Mouse (Mus musculus): ENCODE results near the gene Cys1. TPM values are rescaled to one million over a fixed set of nuclear protein-coding genes. Genes with fewer than 3 reads are reported as not detected.

Cys1 gene
- total and polyA plus RNA-seq, 2 experiments from 2014 or later, result 1.4 to 3.9 TPM

- no peak for DNase-seq (ENCODE audit: low spot score)
- Histone ChIP-seq H3K9ac (replicated peaks; ENCODE audit: low read length) (no peak overlapping the region), H3K36me3 (ENCODE audit: insufficient read depth, low read length) (no peaks in the 10 kb centered on the region), H3K4me3 (ENCODE audit: low read length) (no peak overlapping the region), H3K9me3 (ENCODE audit: low read length) (no peaks in the 10 kb centered on the region), H3K27me3 (ENCODE audit: insufficient read depth, low read length) (no peaks in the 10 kb centered on the region), H3K4me2 (ENCODE audit: low read depth, low read length) (no peak overlapping the region), H3K27ac (no peak overlapping the region), H3K4me1 (ENCODE audit: insufficient read depth, low read length) (no peaks in the 10 kb centered on the region)
- ATAC-seq, result no peak
- WGBS, result 71% methylated on average over 5 of the region's 5 CpGs
- no peak for TF ChIP-seq CTCF (IDR thresholded peaks at IDR 0.05; ENCODE audit: low read depth)
These were observed 33.1 kb upstream of the Cys1 start for GRCm38 (mm10) chr12:24714579-24715255.

- no peak for DNase-seq (ENCODE audit: low spot score)
- no peaks in the 10 kb centered on the region for H3K9me3 ChIP-seq (ENCODE audit: low read length)
- H3K4me3 ChIP-seq (ENCODE audit: low read length), result no peak overlapping the region
- H3K4me1 ChIP-seq (ENCODE audit: insufficient read depth, low read length), result peaks cover 4% of the 10 kb centered on the region; the same call in 1 of the 2 replicates
- no peaks in the 10 kb centered on the region for H3K36me3 ChIP-seq (ENCODE audit: insufficient read depth, low read length)
- no peak overlapping the region for H3K9ac ChIP-seq (replicated peaks; ENCODE audit: low read length)
- no peaks in the 10 kb centered on the region for H3K27me3 ChIP-seq (ENCODE audit: insufficient read depth, low read length)
- TF ChIP-seq CTCF (IDR thresholded peaks at IDR 0.05; ENCODE audit: low read depth), result no peak
- no peak overlapping the region for H3K27ac ChIP-seq
- ATAC-seq, result no peak
- no peak overlapping the region for H3K4me2 ChIP-seq (ENCODE audit: low read depth, low read length)
- WGBS, result 86% methylated on average over 8 of the region's 8 CpGs
These were observed 30.8 kb upstream of the Cys1 start for GRCm38 (mm10) chr12:24712396-24712795.

DNA sequence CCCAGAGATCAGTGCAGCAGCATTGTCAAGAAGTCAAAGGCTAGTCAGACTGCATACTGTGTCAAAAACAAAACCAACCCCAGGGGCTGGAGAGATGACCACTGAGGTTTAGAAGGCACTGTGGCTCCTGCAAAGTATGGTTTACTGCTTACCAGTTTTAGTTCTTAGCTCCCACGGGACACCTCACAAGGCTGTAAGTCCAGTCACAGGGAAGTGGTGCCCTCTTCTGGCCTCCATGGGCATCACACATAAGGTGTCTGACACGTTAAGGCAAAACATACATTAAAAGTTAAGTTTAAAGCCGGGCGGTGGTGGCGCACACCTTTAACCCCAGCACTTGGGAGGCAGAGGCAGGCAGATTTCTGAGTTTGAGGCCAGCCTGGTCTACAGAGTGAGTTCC lies 29.1 kb upstream of the Cys1 start:
- H3K9ac ChIP-seq (replicated peaks; ENCODE audit: low read length), result no peak overlapping the region
- 61% methylated on average over 5 of the region's 5 CpGs for WGBS

GRCm38 (mm10) chr12:24709831-24710508 lies 28.4 kb upstream of the Cys1 start:
- Histone ChIP-seq H3K9me3 (ENCODE audit: low read length) (no peaks in the 10 kb centered on the region), H3K4me3 (ENCODE audit: low read length) (no peak overlapping the region), H3K27ac (peak overlapping the region; percentile 48; the same call in 1 of the 2 replicates), H3K36me3 (ENCODE audit: insufficient read depth, low read length) (no peaks in the 10 kb centered on the region), H3K27me3 (ENCODE audit: insufficient read depth, low read length) (no peaks in the 10 kb centered on the region), H3K9ac (replicated peaks; ENCODE audit: low read length) (no peak overlapping the region), H3K4me2 (ENCODE audit: low read depth, low read length) (peak overlapping the region; percentile 88), H3K4me1 (ENCODE audit: insufficient read depth, low read length) (peaks cover 7% of the 10 kb centered on the region; the same call in 1 of the 2 replicates)
- peak; percentile 76 for TF ChIP-seq CTCF (IDR thresholded peaks at IDR 0.05; ENCODE audit: low read depth)
- ATAC-seq (peak; percentile 41; the same call in 1 of the 2 replicates), DNase-seq (ENCODE audit: low spot score) (peak; percentile 93)
- 26% methylated on average over 5 of the region's 5 CpGs for WGBS

More for the DNA sequence above, 29.1 kb upstream of the Cys1 start:
- Histone ChIP-seq H3K27me3 (ENCODE audit: insufficient read depth, low read length) (no peaks in the 10 kb centered on the region), H3K4me2 (ENCODE audit: low read depth, low read length) (no peak overlapping the region), H3K36me3 (ENCODE audit: insufficient read depth, low read length) (no peaks in the 10 kb centered on the region), H3K27ac (peak overlapping the region; percentile 48; the same call in 1 of the 2 replicates), H3K4me1 (ENCODE audit: insufficient read depth, low read length) (peaks cover 7% of the 10 kb centered on the region; the same call in 1 of the 2 replicates), H3K4me3 (ENCODE audit: low read length) (no peak overlapping the region), H3K9me3 (ENCODE audit: low read length) (no peaks in the 10 kb centered on the region)
- peak; percentile 66 for TF ChIP-seq CTCF (IDR thresholded peaks at IDR 0.05; ENCODE audit: low read depth)
- no peak for ATAC-seq
- peak; percentile 61 for DNase-seq (ENCODE audit: low spot score)

DNA sequence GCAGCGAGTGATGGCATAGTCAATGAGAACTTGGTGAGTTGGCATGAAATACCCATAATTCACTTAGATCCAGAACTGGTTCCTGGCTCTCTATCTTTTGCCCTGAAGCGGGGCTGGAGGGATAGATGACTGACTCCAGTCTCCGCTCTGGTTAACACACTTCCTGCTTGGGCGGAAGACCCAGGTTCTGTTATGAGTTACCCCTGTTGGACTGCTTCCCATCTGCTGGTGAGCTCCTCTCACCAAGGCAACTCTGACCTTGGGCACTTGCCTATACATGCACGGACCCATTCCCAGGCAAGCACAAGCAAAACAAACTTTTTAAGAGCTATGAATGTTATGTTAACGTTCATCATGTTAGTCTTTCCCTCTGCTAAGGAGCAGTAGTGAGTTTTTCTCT lies 27.8 kb upstream of the Cys1 start:
- Histone ChIP-seq H3K27me3 (ENCODE audit: insufficient read depth, low read length) (no peaks in the 10 kb centered on the region), H3K36me3 (ENCODE audit: insufficient read depth, low read length) (no peaks in the 10 kb centered on the region), H3K9me3 (ENCODE audit: low read length) (no peaks in the 10 kb centered on the region), H3K9ac (replicated peaks; ENCODE audit: low read length) (no peak overlapping the region), H3K4me3 (ENCODE audit: low read length) (peak overlapping the region; percentile 80), H3K4me1 (ENCODE audit: insufficient read depth, low read length) (peaks cover 7% of the 10 kb centered on the region; the same call in 1 of the 2 replicates), H3K4me2 (ENCODE audit: low read depth, low read length) (peak overlapping the region; percentile 88), H3K27ac (no peak overlapping the region)
- DNase-seq (ENCODE audit: low spot score), result no peak
- TF ChIP-seq CTCF (IDR thresholded peaks at IDR 0.05; ENCODE audit: low read depth), result no peak
- no peak for ATAC-seq
- 30% methylated on average over 6 of the region's 6 CpGs for WGBS

GRCm38 (mm10) chr12:24708824-24709218 lies 27.2 kb upstream of the Cys1 start:
- WGBS, result 2% methylated on average over 17 of the region's 17 CpGs

More at GRCm38 (mm10) chr12:24708824-24709218, 27.2 kb upstream of the Cys1 start:
- no peak; the same call in 1 of the 2 replicates for ATAC-seq
- peak overlapping the region; percentile 66; the same call in 1 of the 2 replicates for H3K9ac ChIP-seq (replicated peaks; ENCODE audit: low read length)
- H3K27me3 ChIP-seq (ENCODE audit: insufficient read depth, low read length), result no peaks in the 10 kb centered on the region
- peak overlapping the region; percentile 88 for H3K4me2 ChIP-seq (ENCODE audit: low read depth, low read length)
- peak; percentile 31 for DNase-seq (ENCODE audit: low spot score)
- peak overlapping the region; percentile 80 for H3K4me3 ChIP-seq (ENCODE audit: low read length)
- TF ChIP-seq CTCF (IDR thresholded peaks at IDR 0.05; ENCODE audit: low read depth), result no peak
- H3K27ac ChIP-seq, result no peak overlapping the region
- no peaks in the 10 kb centered on the region for H3K9me3 ChIP-seq (ENCODE audit: low read length)
- H3K4me1 ChIP-seq (ENCODE audit: insufficient read depth, low read length), result peaks cover 7% of the 10 kb centered on the region; the same call in 1 of the 2 replicates
- no peaks in the 10 kb centered on the region for H3K36me3 ChIP-seq (ENCODE audit: insufficient read depth, low read length)

Data from hindbrain, postnatal 0 days (tissue).